Mouse (Mus musculus): ENCODE measurements at regions not wholly inside any gene's neighbourhood (a gene's known extent, or its start where the extent isn't known, plus 50 kb on each side); places are given as distances from the start of the nearest gene placed in this dataset.
A peak's percentile ranks its signal among the peaks of the same experiment; 100 is the strongest.

- DNase-seq (ENCODE audit: low spot score in 2 of 2), result no peak
These were observed 630.5 kb downstream of the Insc start for GRCm38 (mm10) chr7:115373781-115374533.

- no peak for DNase-seq (ENCODE audit: low spot score in 2 of 2)
These were observed 632.6 kb downstream of the Insc start for GRCm38 (mm10) chr7:115376067-115376466.

- DNase-seq (ENCODE audit: low spot score in 2 of 2), result no peak
These were observed 635.3 kb downstream of the Insc start for GRCm38 (mm10) chr7:115378836-115379235.

- no peak for DNase-seq (ENCODE audit: low spot score in 2 of 2)
These were observed 636.1 kb downstream of the Insc start for GRCm38 (mm10) chr7:115379600-115379999.

- DNase-seq (ENCODE audit: low spot score in 2 of 2), result no peak
These were observed 637.6 kb downstream of the Insc start for GRCm38 (mm10) chr7:115380989-115381610.

GRCm38 (mm10) chr7:115382876-115383275, 639.4 kb downstream of the Insc start:
- DNase-seq (ENCODE audit: low spot score in 2 of 2), result peak in 1 of 2 experiments; percentile 47

- DNase-seq (ENCODE audit: low spot score in 2 of 2), result no peak
These were observed 645.4 kb downstream of the Insc start for GRCm38 (mm10) chr7:115388874-115389273.

- DNase-seq (ENCODE audit: low spot score in 2 of 2), result no peak
These were observed 646.1 kb downstream of the Sox6 start for GRCm38 (mm10) chr7:115392520-115392919.

- no peak for DNase-seq (ENCODE audit: low spot score in 2 of 2)
These were observed 640.4 kb downstream of the Sox6 start for GRCm38 (mm10) chr7:115398202-115398601.

- DNase-seq (ENCODE audit: low spot score in 2 of 2), result no peak
These were observed 639.1 kb downstream of the Sox6 start for GRCm38 (mm10) chr7:115399461-115399860.

GRCm38 (mm10) chr7:115407889-115408288, 630.7 kb downstream of the Sox6 start:
- no peak for DNase-seq (ENCODE audit: low spot score in 2 of 2)

GRCm38 (mm10) chr7:115408915-115409314, 629.7 kb downstream of the Sox6 start:
- DNase-seq (ENCODE audit: low spot score in 2 of 2), result no peak

- peak in 1 of 2 experiments; percentile 22 for DNase-seq (ENCODE audit: low spot score in 2 of 2)
These were observed 627.9 kb downstream of the Sox6 start for GRCm38 (mm10) chr7:115410501-115411230.

- DNase-seq (ENCODE audit: low spot score in 2 of 2), result no peak
These were observed 627.1 kb downstream of the Sox6 start for GRCm38 (mm10) chr7:115411456-115411855.

- no peak for DNase-seq (ENCODE audit: low spot score in 2 of 2)
These were observed 623.4 kb downstream of the Sox6 start for GRCm38 (mm10) chr7:115415147-115415561.

Small RNA genes lying in the stretch of these regions (microRNA-seq; reads per million reads assigned to microRNA genes)
- 0 reads per million in 2 experiments for gene Gm27684
